Mouse (Mus musculus) erythroblast, embryonic 14.5 days (primary cell): ENCODE measurements around the gene Dnajb8.

Source experiments
- GATA1 ChIP-seq: IDR thresholded peaks from 2 replicates; pipeline ENCODE4 v1.6.1; 2012; ENCODE audit warnings: low read length, inconsistent platforms, mixed read lengths
- TAL1 ChIP-seq: IDR thresholded peaks from 3 replicates; pipeline ENCODE4 v1.6.1; 2012; ENCODE audit warnings: low read length, inconsistent platforms, mixed read lengths

GRCm38 (mm10) chr6:88199718-88200692 lies 22.1 kb upstream of the Dnajb8 start:
- no peak for TF ChIP-seq TAL1
- no peak for TF ChIP-seq GATA1
